Mouse (Mus musculus) E14TG2a.4 (cell line): ENCODE measurements at regions not wholly inside any gene's neighbourhood (a gene's known extent, or its start where the extent isn't known, plus 50 kb on each side); places are given as distances from the start of the nearest gene placed in this dataset.
"Not testable (repeated sequence)": the region's sequence is repeated elsewhere in the genome, so short reads cannot be mapped to it uniquely, and the experiment has no call there.

Experiments
- H3K27me3 ChIP-seq: 2 replicates; pipeline ENCODE4 v1.6.1; 2014; ENCODE audit warnings: low read length, control low read depth; ENCODE audit not compliant: insufficient read depth
- H3K36me3 ChIP-seq: 2 replicates; pipeline ENCODE4 v1.6.1; 2014; ENCODE audit warnings: low read length, control low read depth; ENCODE audit not compliant: insufficient read depth
- H3K4me1 ChIP-seq: replicated peaks from 2 replicates; pipeline ENCODE4 v1.6.1; 2014; ENCODE audit warnings: low read depth, low read length, control low read depth
- H3K4me3 ChIP-seq: replicated peaks from 2 replicates; pipeline ENCODE4 v1.5.1; 2014; ENCODE audit warnings: mild to moderate bottlenecking, low read length
- H3K9me3 ChIP-seq: 2 replicates; pipeline ENCODE4 v1.6.1; 2014; ENCODE audit warnings: low read length, control low read depth
- CTCF ChIP-seq: conservative IDR thresholded peaks from 2 replicates; pipeline ENCODE4 v1.5.1; 2014; ENCODE audit warnings: low read length
- NANOG ChIP-seq: IDR thresholded peaks from 2 replicates; pipeline ENCODE4 v1.6.1; 2014; ENCODE audit warnings: borderline replicate concordance, low read length, mixed read lengths
- POU5F1 ChIP-seq: IDR thresholded peaks from 2 replicates; pipeline ENCODE4 v1.6.1; 2014; ENCODE audit warnings: low read length, borderline replicate concordance

DNA sequence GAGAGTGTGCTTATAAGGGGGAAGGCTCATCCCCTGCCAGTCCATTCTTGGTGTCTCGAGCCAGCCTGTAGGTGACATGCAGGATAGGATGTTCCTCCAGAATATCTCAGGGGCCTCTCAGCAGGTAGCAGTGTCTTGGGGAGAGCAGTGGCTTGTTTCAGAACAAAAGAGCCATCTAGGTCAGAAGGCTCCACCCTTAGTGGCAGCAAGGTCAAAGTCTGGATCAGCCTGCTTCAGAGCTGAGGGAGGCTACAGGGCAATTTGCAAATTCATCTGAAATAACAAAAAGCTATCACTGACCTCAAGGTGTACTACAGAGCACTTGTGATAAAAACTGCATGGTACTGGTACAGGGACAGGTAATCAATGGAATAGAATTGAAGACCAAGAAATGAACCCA is 1679.5 kb downstream of the Stim2 start:
- H3K27me3 ChIP-seq, H3K9me3 ChIP-seq, H3K4me3 ChIP-seq, H3K36me3 ChIP-seq, H3K4me1 ChIP-seq: not testable (repeated sequence)

DNA sequence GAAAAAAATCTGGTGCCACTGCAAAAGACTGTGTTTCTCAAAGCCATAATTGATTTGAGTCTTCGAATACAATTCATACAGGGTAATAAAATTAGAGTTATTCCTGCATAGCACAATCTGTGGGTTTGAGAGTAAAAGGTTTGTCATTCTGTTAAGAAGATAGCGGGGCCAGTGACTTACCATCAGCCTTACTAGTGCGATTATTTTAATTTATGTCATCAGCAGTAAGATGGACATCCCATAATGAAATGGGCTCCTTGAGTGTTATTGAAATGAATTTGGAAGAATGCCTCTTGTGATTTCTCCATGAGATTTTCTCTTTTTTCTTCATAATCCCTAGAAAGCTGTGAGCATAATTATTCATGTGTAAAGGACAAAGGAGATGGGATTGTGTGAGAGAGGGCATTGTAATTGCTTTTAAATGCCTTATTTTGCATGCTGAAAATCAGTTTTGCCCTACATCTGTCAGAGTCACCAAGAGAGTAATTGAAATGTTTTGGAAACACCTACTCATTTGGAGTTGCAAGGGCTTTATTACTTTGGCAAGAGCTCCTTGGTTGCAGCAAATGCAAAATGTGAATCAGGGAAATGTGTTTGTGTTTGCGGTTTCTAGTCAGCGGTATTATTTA is 1692.9 kb downstream of the Stim2 start:
- no peaks in the 10 kb centered on the region for H3K36me3 ChIP-seq
- no peak overlapping the region for H3K4me3 ChIP-seq
- peaks cover 10% of the 10 kb centered on the region; the same call in 1 of the 2 replicates for H3K9me3 ChIP-seq
- H3K27me3 ChIP-seq: no peaks in the 10 kb centered on the region
- TF ChIP-seq CTCF: no peak
- TF ChIP-seq NANOG: no peak
- TF ChIP-seq POU5F1: no peak
- H3K4me1 ChIP-seq: no peaks in the 10 kb centered on the region

DNA sequence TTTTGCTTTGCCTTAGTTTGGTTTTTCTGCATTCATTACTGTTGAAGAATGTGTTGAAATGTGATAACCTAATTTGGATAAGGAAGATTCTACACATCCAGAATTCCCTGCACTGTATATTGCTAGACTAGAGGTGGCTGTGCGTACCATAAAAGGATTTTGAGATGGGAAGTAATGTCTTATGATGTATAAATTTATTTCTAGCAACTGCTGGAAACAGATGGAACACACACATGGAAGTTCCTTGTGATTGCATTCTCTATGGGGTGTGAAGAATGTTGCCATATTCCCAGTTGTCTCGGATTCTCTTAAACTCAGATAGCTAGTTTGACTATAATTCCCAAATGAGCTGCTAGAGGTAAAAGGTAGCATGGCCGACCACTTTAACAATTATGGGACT is 1706.2 kb downstream of the Stim2 start:
- no peak overlapping the region for H3K4me3 ChIP-seq

DNA sequence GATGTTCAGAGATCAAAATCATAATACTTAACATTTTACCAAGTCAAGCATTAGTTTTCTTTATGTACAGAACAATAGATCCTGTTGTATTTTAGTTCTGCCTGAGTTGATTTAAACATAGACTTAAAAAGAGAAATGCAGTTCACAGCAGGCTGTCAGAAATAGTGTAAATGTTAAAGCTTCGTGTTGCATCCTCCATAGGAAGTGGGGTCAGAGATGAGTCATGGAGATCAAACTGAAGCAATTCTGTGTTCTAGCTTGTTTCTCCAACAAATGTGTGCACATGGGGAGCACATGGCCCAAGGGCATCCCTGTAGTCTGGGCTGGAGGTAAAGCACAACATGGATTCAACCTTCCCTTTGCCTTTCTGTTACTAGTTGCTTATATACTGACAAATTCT is 1713.5 kb downstream of the Stim2 start:
- no peaks in the 10 kb centered on the region for H3K4me1 ChIP-seq
- no peak for TF ChIP-seq CTCF
- no peak for TF ChIP-seq POU5F1
- TF ChIP-seq NANOG: no peak
- H3K4me3 ChIP-seq: no peak overlapping the region

More for the DNA sequence above, 1706.2 kb downstream of the Stim2 start:
- TF ChIP-seq NANOG (no peak), POU5F1 (no peak), CTCF (no peak)
- no peaks in the 10 kb centered on the region for H3K4me1 ChIP-seq
- no peaks in the 10 kb centered on the region for H3K27me3 ChIP-seq
- no peaks in the 10 kb centered on the region for H3K9me3 ChIP-seq
- no peaks in the 10 kb centered on the region for H3K36me3 ChIP-seq

DNA sequence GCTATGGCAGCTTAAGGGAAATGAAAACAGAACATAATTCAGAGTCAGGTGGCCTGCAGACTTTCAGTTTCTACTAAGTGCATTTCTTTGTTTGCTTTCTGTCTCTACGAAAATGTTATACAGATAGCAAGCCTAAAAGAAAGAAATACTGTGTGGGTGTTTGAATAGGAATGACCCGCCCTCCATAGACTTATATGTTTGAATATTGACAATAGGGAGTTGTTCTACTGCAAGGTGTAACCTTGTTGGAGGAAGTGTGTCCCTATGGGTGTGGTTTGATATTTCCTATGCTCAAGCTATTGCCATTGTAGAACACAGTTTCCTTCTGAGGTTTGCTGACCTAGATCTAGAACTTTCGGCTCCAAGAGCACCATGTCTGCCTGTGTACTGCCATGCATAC is 1736.8 kb downstream of the Stim2 start:
- Histone ChIP-seq H3K9me3 (peaks cover 4% of the 10 kb centered on the region; the same call in 1 of the 2 replicates), H3K36me3 (no peaks in the 10 kb centered on the region), H3K27me3 (no peaks in the 10 kb centered on the region), H3K4me3 (no peak overlapping the region), H3K4me1 (no peaks in the 10 kb centered on the region)
- TF ChIP-seq NANOG (no peak), POU5F1 (no peak), CTCF (no peak)

More for the DNA sequence above, 1713.5 kb downstream of the Stim2 start:
- Histone ChIP-seq H3K36me3 (no peaks in the 10 kb centered on the region), H3K27me3 (no peaks in the 10 kb centered on the region), H3K9me3 (peaks cover 10% of the 10 kb centered on the region)

DNA sequence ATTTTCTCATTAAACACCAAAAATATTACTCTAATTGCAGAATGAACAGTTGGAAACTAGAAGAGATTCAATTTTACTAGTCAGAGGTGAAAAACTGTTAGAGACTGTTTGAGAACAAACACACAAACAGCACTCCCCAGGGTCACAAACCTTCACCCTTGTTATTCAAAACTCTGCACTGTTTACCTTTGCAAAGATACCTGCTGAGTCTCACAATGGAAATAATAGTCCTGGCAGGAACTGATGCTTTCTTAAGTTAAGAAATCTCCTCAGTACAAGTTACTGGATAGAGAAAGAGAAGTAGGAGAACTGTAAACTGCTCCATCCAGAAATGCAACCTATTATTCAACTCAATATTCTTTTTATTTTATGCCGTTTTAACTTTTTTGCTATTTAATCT is 1763.5 kb downstream of the Stim2 start:
- TF ChIP-seq NANOG (peak; percentile 91), POU5F1 (peak; percentile 30; the same call in 1 of the 2 replicates), CTCF (no peak)
- Histone ChIP-seq H3K36me3 (peaks cover 9% of the 10 kb centered on the region; the same call in 1 of the 2 replicates), H3K9me3 (peaks cover 20% of the 10 kb centered on the region), H3K4me3 (no peak overlapping the region), H3K27me3 (no peaks in the 10 kb centered on the region), H3K4me1 (no peaks in the 10 kb centered on the region)

DNA sequence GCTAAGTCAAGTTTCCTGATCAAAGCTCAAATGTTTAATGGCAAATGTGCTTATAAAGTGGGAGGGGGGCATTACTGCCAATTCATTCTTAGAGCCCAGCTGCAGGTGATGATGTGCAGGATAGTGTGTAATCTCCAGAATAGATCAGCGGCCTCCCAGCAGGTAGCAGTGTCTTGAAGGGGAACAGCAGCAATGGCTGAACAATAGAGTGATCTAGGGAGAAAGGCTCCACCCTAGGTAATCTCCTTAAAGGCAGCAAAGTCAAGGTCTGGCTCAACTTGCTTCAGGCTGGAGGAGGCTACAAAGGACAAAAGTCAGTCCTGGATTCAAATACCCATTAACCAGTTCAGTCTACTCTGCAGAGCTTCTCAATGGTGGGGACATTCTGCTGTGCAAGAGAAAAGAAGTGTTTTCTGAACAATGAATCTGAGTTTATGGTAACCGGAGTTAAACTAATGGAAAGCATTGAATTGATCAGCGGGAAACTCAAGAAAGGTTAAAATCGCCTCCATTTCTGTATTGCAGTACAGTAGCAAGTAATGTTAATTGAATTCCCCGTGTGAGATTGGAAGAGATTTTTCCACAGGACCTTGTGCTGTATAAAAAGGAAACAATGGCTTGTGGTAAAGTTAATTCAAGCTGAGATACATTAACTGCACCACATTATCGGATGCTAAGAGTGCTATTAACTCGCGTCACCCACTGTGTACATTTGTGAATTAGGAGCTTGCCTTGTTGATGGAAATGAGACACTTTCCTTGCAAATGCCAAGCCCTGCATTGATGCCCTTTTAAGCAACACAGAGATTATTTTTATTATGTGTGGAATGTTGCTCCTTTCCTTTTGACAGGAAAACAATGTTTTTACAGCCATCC is 1793.7 kb downstream of the Stim2 start:
- peaks cover 5% of the 10 kb centered on the region for H3K36me3 ChIP-seq
- no peaks in the 10 kb centered on the region for H3K27me3 ChIP-seq
- TF ChIP-seq POU5F1 (no peak), NANOG (peak; percentile 98)
- peaks cover 17% of the 10 kb centered on the region for H3K9me3 ChIP-seq
- H3K4me1 ChIP-seq: peaks cover 32% of the 10 kb centered on the region
- H3K4me3 ChIP-seq: 0 out of 2 replicates have a peak overlapping the region, but pooled peaks have one; percentile 7

DNA sequence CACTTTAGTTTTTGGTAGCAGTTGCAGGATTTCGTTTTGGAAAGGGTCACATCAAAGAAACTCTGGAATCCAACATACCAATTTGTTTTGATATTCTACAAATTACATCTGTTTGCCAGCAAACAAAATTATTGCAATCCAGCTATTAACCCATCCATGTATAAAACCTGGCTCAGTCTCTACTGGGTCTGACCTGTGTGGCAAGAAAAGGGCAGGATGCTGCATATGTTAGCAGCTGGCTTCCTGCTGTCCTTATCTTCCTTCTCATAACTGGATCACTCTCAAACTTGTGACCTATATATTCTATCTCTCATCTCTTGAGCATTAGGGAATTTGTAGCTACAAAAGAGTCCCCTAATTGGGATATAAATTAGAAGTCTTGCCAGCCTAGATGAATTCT is 1794.4 kb downstream of the Stim2 start:
- peaks cover 5% of the 10 kb centered on the region for H3K36me3 ChIP-seq
- H3K4me3 ChIP-seq: no peak overlapping the region
- TF ChIP-seq CTCF (no peak), POU5F1 (no peak), NANOG (no peak)
- H3K4me1 ChIP-seq: peaks cover 32% of the 10 kb centered on the region
- H3K27me3 ChIP-seq: no peaks in the 10 kb centered on the region
- peaks cover 17% of the 10 kb centered on the region for H3K9me3 ChIP-seq
